Mouse (Mus musculus): ENCODE data around the gene Gm4201. TPM values are rescaled to one million over a fixed set of nuclear protein-coding genes. Genes with fewer than 3 reads are reported as not detected.

Gene Gm4201
- polyA plus RNA-seq (2017; shearing (Covaris generic)): not detected

DNA sequence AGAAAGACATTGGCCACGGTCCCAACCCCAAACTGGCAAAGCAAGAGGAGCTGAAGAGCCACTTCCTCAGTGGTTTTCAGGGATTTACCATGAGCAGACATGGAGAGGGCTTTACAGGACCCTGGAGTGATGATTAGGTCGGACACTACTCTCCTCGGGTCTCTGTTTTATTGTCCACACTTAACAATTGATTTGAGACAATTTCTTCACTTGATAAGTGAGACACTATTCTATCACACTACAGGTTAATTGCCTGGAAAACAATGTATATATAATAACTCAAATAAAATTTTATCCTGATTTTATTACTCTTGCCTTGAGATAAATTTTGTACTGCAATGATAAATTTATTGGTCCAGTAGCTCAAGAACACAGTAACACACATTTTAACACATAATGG is at the start of gene Gm4201:
Gene Gm4201, minus strand, starts transcription at position 101 of the 400 bp plus-strand sequence.

DNA sequence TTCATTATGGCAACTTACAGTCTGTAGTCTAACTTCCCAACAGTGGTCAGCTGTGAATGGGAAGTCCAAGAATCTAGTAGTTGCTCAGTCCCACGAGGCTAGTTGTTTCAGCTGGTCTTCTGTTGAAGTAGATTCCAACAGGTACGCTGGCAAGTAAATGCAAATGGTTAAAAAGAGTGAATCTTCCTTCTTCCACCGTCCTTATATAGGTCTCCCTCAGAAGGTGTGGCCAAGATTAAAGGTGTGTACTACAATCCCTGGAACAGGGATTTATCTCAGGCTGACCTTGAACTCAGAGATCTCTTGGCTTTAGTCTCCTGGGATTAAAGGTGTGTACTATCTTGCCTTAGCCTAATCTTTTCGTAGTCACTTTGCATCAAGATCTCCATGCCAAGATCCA is 22.9 kb upstream of the Gm4201 start, which contains the start of gene Gm4565:
Gene Gm4565, minus strand, starts transcription at position 101 of the 400 bp plus-strand sequence.

DNA sequence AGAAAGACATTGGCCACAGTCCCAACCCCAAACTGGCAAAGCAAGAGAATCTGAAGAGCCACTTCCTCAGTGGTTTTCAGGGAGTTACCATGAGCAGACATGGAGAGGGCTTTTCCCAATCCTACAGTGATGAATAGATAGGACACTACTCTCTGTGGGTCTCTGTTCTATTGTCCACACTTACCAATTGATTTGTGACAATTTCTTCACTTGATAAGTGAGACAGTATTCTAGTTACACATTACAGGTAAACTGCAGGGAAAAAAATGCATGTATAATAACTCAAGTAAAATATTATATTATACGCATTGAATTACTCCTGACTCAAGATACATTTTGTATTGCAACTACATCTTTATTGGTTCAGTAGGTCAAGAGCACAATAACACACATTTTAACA is 30.4 kb downstream of the Gm4201 start, which contains the start of gene Gm8677:
Gene Gm8677, minus strand, starts transcription at position 101 of the 400 bp plus-strand sequence.

DNA sequence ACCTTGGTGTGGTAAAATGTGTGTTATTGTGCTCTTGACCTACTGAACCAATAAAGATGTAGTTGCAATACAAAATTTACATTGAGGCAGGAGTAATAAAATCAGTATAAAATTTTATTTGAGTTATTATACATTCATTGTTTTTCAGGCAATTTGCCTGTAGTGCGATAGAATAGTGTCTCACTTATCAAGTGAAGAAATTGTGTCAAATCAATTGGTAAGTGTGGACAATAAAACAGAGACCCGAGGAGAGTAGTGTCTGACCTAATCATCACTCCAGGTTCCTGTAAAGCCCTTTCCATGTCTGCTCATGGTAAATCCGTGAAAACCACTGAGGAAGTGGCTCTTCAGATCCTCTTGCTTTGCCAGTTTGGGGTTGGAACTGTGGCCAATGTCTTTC is 42.5 kb downstream of the Gm4201 start, which contains the start of gene Vmn1r152:
Gene Vmn1r152, plus strand, starts transcription at position 301 of the 400 bp plus-strand sequence.

Other genes with a start within 250 kb of the Gm4201 start
- not detected for gene Gm4187, start 235.6 kb downstream of the Gm4201 start, polyA plus RNA-seq (2017; shearing (Covaris generic))
- gene Gm8660, start 194.3 kb downstream of the Gm4201 start, polyA plus RNA-seq (2017; shearing (Covaris generic)): not detected
- not detected for gene Vmn1r148, start 151.8 kb downstream of the Gm4201 start, polyA plus RNA-seq (2017; shearing (Covaris generic))
- gene Vmn1r149, start 127.1 kb downstream of the Gm4201 start, polyA plus RNA-seq (2017; shearing (Covaris generic)): not detected
- not detected for gene Gm10665, start 101.3 kb downstream of the Gm4201 start, polyA plus RNA-seq (2017; shearing (Covaris generic))
- gene Vmn1r151, start 65.7 kb downstream of the Gm4201 start, polyA plus RNA-seq (2017; shearing (Covaris generic)): not detected
- under 1 TPM in 1 of 2 experiments, not detected in 1; 0.41 TPM for gene Vmn1r152, start 42.4 kb downstream of the Gm4201 start, polyA plus RNA-seq (2017; shearing (Covaris generic))
- gene Gm8677, start 30.5 kb downstream of the Gm4201 start, polyA plus RNA-seq (2017; shearing (Covaris generic)): not detected
- gene Gm4565, start 22.8 kb upstream of the Gm4201 start, polyA plus RNA-seq (2017; shearing (Covaris generic)): under 1 TPM in 1 of 2 experiments, not detected in 1; 0.36 TPM
- gene Vmn1r155, start 92.7 kb upstream of the Gm4201 start, polyA plus RNA-seq (2017; shearing (Covaris generic)): under 1 TPM; 0.27 to 0.29 TPM
- gene Gm8693, start 127.0 kb upstream of the Gm4201 start, polyA plus RNA-seq (2017; shearing (Covaris generic)): not detected
- gene Gm4567, start 154.4 kb upstream of the Gm4201 start, polyA plus RNA-seq (2017; shearing (Covaris generic)): under 1 TPM in 1 of 2 experiments, not detected in 1; 0.27 TPM
- 1 to 10 TPM in 1 of 2 experiments, not detected in 1; 1.1 TPM for gene Vmn1r157, start 196.4 kb upstream of the Gm4201 start, polyA plus RNA-seq (2017; shearing (Covaris generic))
- gene Vmn1r158, start 225.4 kb upstream of the Gm4201 start, polyA plus RNA-seq (2017; shearing (Covaris generic)): under 1 TPM in 1 of 2 experiments, not detected in 1; 0.31 TPM

All from activated CD4-positive, CD25-positive, alpha-beta regulatory T cell (primary cell).